Mouse (Mus musculus): ENCODE measurements around the gene Trim68. TPM values are rescaled to one million over a fixed set of nuclear protein-coding genes. Genes with fewer than 3 reads are reported as not detected.

Gene Trim68
- 8.0 and 8.7 TPM in 2 replicates for polyA plus RNA-seq (2014; fragmentation: Nextera tagmentation; extraction: Ambion mirVana)

GRCm38 (mm10) chr7:102686944-102687501 is at the start of gene Trim68:
Gene Trim68 (minus strand): TSS chr7:102687327.
- Histone ChIP-seq H3K9me3 (ENCODE audit: control insufficient read depth, low read length) (no peaks in the 10 kb centered on the region), H3K27me3 (ENCODE audit: control insufficient read depth, insufficient read depth, low read length) (no peaks in the 10 kb centered on the region), H3K9ac (replicated peaks; ENCODE audit: low read depth, low read length) (peak within 1 kb of the TSS; percentile 74), H3K4me3 (ENCODE audit: low read depth, low read length) (peak within 1 kb of the TSS; percentile 58), H3K4me2 (ENCODE audit: low read depth, low read length) (peak within 1 kb of the TSS; percentile 67), H3K4me1 (ENCODE audit: control insufficient read depth, insufficient read depth, low read length) (no peaks in the 10 kb centered on the region), H3K27ac (ENCODE audit: low read depth, low read length) (peak within 1 kb of the TSS; percentile 66), H3K36me3 (ENCODE audit: control insufficient read depth, insufficient read depth, low read length) (no peaks in the 10 kb centered on the region)
- peak; percentile 100 for ATAC-seq (ENCODE audit: low read depth)
- under 1% methylated on average over 34 of the region's 40 CpGs for WGBS

- Histone ChIP-seq H3K36me3 (ENCODE audit: control insufficient read depth, insufficient read depth, low read length) (no peaks in the 10 kb centered on the region), H3K4me3 (ENCODE audit: low read depth, low read length) (no peak overlapping the region), H3K4me2 (ENCODE audit: low read depth, low read length) (no peak overlapping the region), H3K27me3 (ENCODE audit: control insufficient read depth, insufficient read depth, low read length) (no peaks in the 10 kb centered on the region), H3K27ac (ENCODE audit: low read depth, low read length) (no peak overlapping the region), H3K9ac (replicated peaks; ENCODE audit: low read depth, low read length) (no peak overlapping the region), H3K9me3 (ENCODE audit: control insufficient read depth, low read length) (no peaks in the 10 kb centered on the region), H3K4me1 (ENCODE audit: control insufficient read depth, insufficient read depth, low read length) (no peaks in the 10 kb centered on the region)
- 61% methylated on average over 1 of the region's 1 CpGs for WGBS
- no peak for ATAC-seq (ENCODE audit: low read depth)
Measured at GRCm38 (mm10) chr7:102733793-102734192, 46.7 kb upstream of the Trim68 start.

- no peaks in the 10 kb centered on the region for H3K4me1 ChIP-seq (ENCODE audit: control insufficient read depth, insufficient read depth, low read length)
- H3K9me3 ChIP-seq (ENCODE audit: control insufficient read depth, low read length), result no peaks in the 10 kb centered on the region
- no peaks in the 10 kb centered on the region for H3K36me3 ChIP-seq (ENCODE audit: control insufficient read depth, insufficient read depth, low read length)
- ATAC-seq (ENCODE audit: low read depth), result no peak
- no peaks in the 10 kb centered on the region for H3K27me3 ChIP-seq (ENCODE audit: control insufficient read depth, insufficient read depth, low read length)
- no peak within 1 kb of the TSS for H3K27ac ChIP-seq (ENCODE audit: low read depth, low read length)
- H3K9ac ChIP-seq (replicated peaks; ENCODE audit: low read depth, low read length), result no peak within 1 kb of the TSS
- H3K4me2 ChIP-seq (ENCODE audit: low read depth, low read length), result no peak within 1 kb of the TSS
- no peak within 1 kb of the TSS for H3K4me3 ChIP-seq (ENCODE audit: low read depth, low read length)
Measured at GRCm38 (mm10) chr7:102727391-102727790, 40.3 kb upstream of the Trim68 start, which contains the start of gene Olfr559. Gene Olfr559 (minus strand): TSS chr7:102727491.

DNA sequence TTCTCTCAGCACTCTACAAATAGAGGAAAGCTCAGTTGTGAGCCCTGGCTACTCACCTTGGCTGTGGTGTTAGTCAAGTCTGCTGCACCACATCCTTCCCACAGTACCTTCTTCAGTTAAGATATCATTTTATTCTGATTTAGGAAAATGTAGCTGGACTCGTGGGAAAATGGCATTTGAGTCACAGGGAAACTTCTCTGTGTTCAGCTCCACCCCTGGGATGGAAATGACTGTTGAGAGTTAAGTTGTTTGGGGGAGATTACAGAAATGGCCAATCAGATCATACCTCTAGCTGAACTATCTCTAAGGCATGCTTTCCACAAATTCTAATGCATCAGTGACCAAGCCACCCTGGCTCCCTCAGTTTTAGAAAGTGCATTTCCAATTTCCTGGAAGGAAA is 31.8 kb upstream of the Trim68 start, which contains the start of gene Olfr33:
Gene Olfr33, minus strand, starts transcription at position 101 of the 400 bp plus-strand sequence.
- H3K36me3 ChIP-seq (ENCODE audit: control insufficient read depth, insufficient read depth, low read length), result no peaks in the 10 kb centered on the region
- no peaks in the 10 kb centered on the region for H3K27me3 ChIP-seq (ENCODE audit: control insufficient read depth, insufficient read depth, low read length)
- H3K27ac ChIP-seq (ENCODE audit: low read depth, low read length), result no peak within 1 kb of the TSS
- H3K4me2 ChIP-seq (ENCODE audit: low read depth, low read length), result no peak within 1 kb of the TSS
- no peak for ATAC-seq (ENCODE audit: low read depth)
- H3K9ac ChIP-seq (replicated peaks; ENCODE audit: low read depth, low read length), result no peak within 1 kb of the TSS
- 43% methylated on average over 1 of the region's 1 CpGs for WGBS
- H3K4me3 ChIP-seq (ENCODE audit: low read depth, low read length), result no peak within 1 kb of the TSS
- no peaks in the 10 kb centered on the region for H3K9me3 ChIP-seq (ENCODE audit: control insufficient read depth, low read length)
- no peaks in the 10 kb centered on the region for H3K4me1 ChIP-seq (ENCODE audit: control insufficient read depth, insufficient read depth, low read length)

- no peak for ATAC-seq (ENCODE audit: low read depth)
Measured at GRCm38 (mm10) chr7:102701915-102702314, 14.8 kb upstream of the Trim68 start, which contains the start of gene Olfr558. Gene Olfr558 (plus strand): TSS chr7:102702215.

GRCm38 (mm10) chr7:102698461-102698860 is 11.3 kb upstream of the Trim68 start:
- Histone ChIP-seq H3K27ac (ENCODE audit: low read depth, low read length) (no peak overlapping the region), H3K4me3 (ENCODE audit: low read depth, low read length) (no peak overlapping the region), H3K27me3 (ENCODE audit: control insufficient read depth, insufficient read depth, low read length) (no peaks in the 10 kb centered on the region), H3K36me3 (ENCODE audit: control insufficient read depth, insufficient read depth, low read length) (no peaks in the 10 kb centered on the region), H3K9me3 (ENCODE audit: control insufficient read depth, low read length) (no peaks in the 10 kb centered on the region), H3K9ac (replicated peaks; ENCODE audit: low read depth, low read length) (no peak overlapping the region), H3K4me2 (ENCODE audit: low read depth, low read length) (no peak overlapping the region), H3K4me1 (ENCODE audit: control insufficient read depth, insufficient read depth, low read length) (no peaks in the 10 kb centered on the region)
- no peak for ATAC-seq (ENCODE audit: low read depth)
- WGBS, result 91% methylated on average over 7 of the region's 7 CpGs

More at GRCm38 (mm10) chr7:102701915-102702314, 14.8 kb upstream of the Trim68 start, which contains the start of gene Olfr558:
- Histone ChIP-seq H3K4me2 (ENCODE audit: low read depth, low read length) (no peak within 1 kb of the TSS), H3K36me3 (ENCODE audit: control insufficient read depth, insufficient read depth, low read length) (no peaks in the 10 kb centered on the region), H3K27ac (ENCODE audit: low read depth, low read length) (no peak within 1 kb of the TSS), H3K4me1 (ENCODE audit: control insufficient read depth, insufficient read depth, low read length) (no peaks in the 10 kb centered on the region), H3K9me3 (ENCODE audit: control insufficient read depth, low read length) (no peaks in the 10 kb centered on the region), H3K27me3 (ENCODE audit: control insufficient read depth, insufficient read depth, low read length) (no peaks in the 10 kb centered on the region), H3K4me3 (ENCODE audit: low read depth, low read length) (no peak within 1 kb of the TSS), H3K9ac (replicated peaks; ENCODE audit: low read depth, low read length) (no peak within 1 kb of the TSS)

GRCm38 (mm10) chr7:102695358-102696125 is 8.4 kb upstream of the Trim68 start, which contains the start of gene Olfr557:
Gene Olfr557 (plus strand): TSS chr7:102695910.
- Histone ChIP-seq H3K4me3 (ENCODE audit: low read depth, low read length) (no peak within 1 kb of the TSS), H3K36me3 (ENCODE audit: control insufficient read depth, insufficient read depth, low read length) (no peaks in the 10 kb centered on the region), H3K9ac (replicated peaks; ENCODE audit: low read depth, low read length) (no peak within 1 kb of the TSS), H3K9me3 (ENCODE audit: control insufficient read depth, low read length) (no peaks in the 10 kb centered on the region), H3K27me3 (ENCODE audit: control insufficient read depth, insufficient read depth, low read length) (no peaks in the 10 kb centered on the region), H3K27ac (ENCODE audit: low read depth, low read length) (no peak within 1 kb of the TSS), H3K4me1 (ENCODE audit: control insufficient read depth, insufficient read depth, low read length) (no peaks in the 10 kb centered on the region), H3K4me2 (ENCODE audit: low read depth, low read length) (no peak within 1 kb of the TSS)
- ATAC-seq (ENCODE audit: low read depth), result no peak; the same call in 1 of the 2 replicates
- WGBS, result 82% methylated on average over 5 of the region's 5 CpGs

DNA sequence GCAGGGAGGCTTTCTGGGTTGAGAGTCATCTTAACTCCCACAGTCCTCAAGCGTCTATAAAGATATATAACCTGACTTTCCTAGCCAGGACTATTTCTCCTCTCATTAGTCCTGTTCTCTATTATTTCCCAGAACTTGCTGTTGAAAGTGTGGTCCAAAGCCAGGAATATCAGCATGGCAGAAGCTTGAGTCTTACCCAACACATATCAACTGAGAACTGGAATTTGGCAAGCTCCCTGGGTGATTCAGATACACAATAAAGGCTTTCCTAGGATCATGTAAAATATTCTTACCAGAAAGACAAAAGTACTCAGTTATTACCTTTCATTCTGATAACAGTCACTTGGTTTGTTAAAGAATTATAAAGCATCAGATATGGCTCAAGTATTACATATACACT is 5.2 kb downstream of the Trim68 start:
- no peak overlapping the region for H3K27ac ChIP-seq (ENCODE audit: low read depth, low read length)
- no peaks in the 10 kb centered on the region for H3K36me3 ChIP-seq (ENCODE audit: control insufficient read depth, insufficient read depth, low read length)
- H3K27me3 ChIP-seq (ENCODE audit: control insufficient read depth, insufficient read depth, low read length), result no peaks in the 10 kb centered on the region
- no peak overlapping the region for H3K4me3 ChIP-seq (ENCODE audit: low read depth, low read length)
- no peak overlapping the region for H3K9ac ChIP-seq (replicated peaks; ENCODE audit: low read depth, low read length)
- H3K4me1 ChIP-seq (ENCODE audit: control insufficient read depth, insufficient read depth, low read length), result no peaks in the 10 kb centered on the region
- H3K4me2 ChIP-seq (ENCODE audit: low read depth, low read length), result no peak overlapping the region
- 97% methylated on average over 1 of the region's 1 CpGs for WGBS
- ATAC-seq (ENCODE audit: low read depth), result no peak
- no peaks in the 10 kb centered on the region for H3K9me3 ChIP-seq (ENCODE audit: control insufficient read depth, low read length)

DNA sequence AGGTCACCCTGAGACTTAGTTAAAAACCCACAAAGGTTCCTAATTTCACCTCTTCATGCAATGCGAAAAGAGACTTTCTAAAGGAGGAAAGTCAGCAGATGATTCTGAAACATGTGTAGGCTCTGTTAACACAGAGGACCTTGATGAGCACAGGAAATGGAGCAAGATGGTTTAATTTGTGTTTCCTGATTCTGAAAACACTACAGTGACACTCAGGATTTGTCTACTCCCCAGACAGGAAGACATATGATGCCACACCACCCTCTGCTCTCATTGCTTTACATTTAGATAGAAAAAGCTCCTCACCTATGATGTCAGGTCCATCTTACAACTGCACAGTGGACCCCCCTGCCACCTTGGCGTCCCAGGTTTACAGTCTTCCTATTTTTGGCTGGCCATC is 10.9 kb downstream of the Trim68 start:
- H3K4me1 ChIP-seq (ENCODE audit: control insufficient read depth, insufficient read depth, low read length), result no peaks in the 10 kb centered on the region
- H3K27ac ChIP-seq (ENCODE audit: low read depth, low read length), result no peak overlapping the region
- H3K9me3 ChIP-seq (ENCODE audit: control insufficient read depth, low read length), result no peaks in the 10 kb centered on the region
- ATAC-seq (ENCODE audit: low read depth), result no peak
- no peak overlapping the region for H3K4me2 ChIP-seq (ENCODE audit: low read depth, low read length)
- 89% methylated on average over 2 of the region's 2 CpGs for WGBS
- no peaks in the 10 kb centered on the region for H3K27me3 ChIP-seq (ENCODE audit: control insufficient read depth, insufficient read depth, low read length)
- no peak overlapping the region for H3K9ac ChIP-seq (replicated peaks; ENCODE audit: low read depth, low read length)
- no peaks in the 10 kb centered on the region for H3K36me3 ChIP-seq (ENCODE audit: control insufficient read depth, insufficient read depth, low read length)
- no peak overlapping the region for H3K4me3 ChIP-seq (ENCODE audit: low read depth, low read length)
